Mouse (Mus musculus) bone marrow macrophage, adult 2 months (primary cell): ENCODE data around the gene Dpm2.

Experiments
- CTCF ChIP-seq: IDR thresholded peaks from 2 replicates; pipeline ENCODE4 v1.5.1; 2012; ENCODE audit warnings: low read depth, mild to moderate bottlenecking, low read length, moderate library complexity
- POLR2A ChIP-seq: IDR thresholded peaks from 2 replicates; pipeline ENCODE4 v1.6.1; 2012; ENCODE audit warnings: mild to moderate bottlenecking, low read depth, low read length, borderline replicate concordance

- TF ChIP-seq CTCF (no peak), POLR2A (no peak)
These were observed 27.0 kb downstream of the Dpm2 start for GRCm38 (mm10) chr2:32597699-32598098.
